Mouse (Mus musculus): ENCODE data around the gene Dennd6b. TPM values are rescaled to one million over a fixed set of nuclear protein-coding genes. Genes with fewer than 3 reads are reported as not detected.
A peak's percentile ranks its signal among the peaks of the same experiment; 100 is the strongest.

Gene Dennd6b
- polyA plus RNA-seq, 1 experiment from 2014 or later: 14.8 TPM

- Histone ChIP-seq H3K4me2 (ENCODE audit: low read length) (no peak overlapping the region), H3K4me1 (ENCODE audit: control insufficient read depth in 2 of 2, insufficient read depth in 2 of 2, low read length in 2 of 2) (peaks cover 14 to 25% of the 10 kb centered on the region in 2 experiments), H3K9ac (ENCODE audit: low read length) (no peak overlapping the region), H3K36me3 (ENCODE audit: control insufficient read depth, insufficient read depth, low read length) (no peaks in the 10 kb centered on the region), H3K9me3 (ENCODE audit: control insufficient read depth, low read length) (no peaks in the 10 kb centered on the region), H3K27me3 (ENCODE audit: control insufficient read depth, insufficient read depth, low read length) (peaks cover 64% of the 10 kb centered on the region), H3K4me3 (ENCODE audit: control insufficient read depth in 1 of 2, insufficient read depth in 1 of 2, low read depth in 1 of 2, low read length in 2 of 2) (no peak overlapping the region), H3K27ac (replicated peaks in 1 of 2; ENCODE audit: control insufficient read depth in 1 of 2, insufficient read depth in 1 of 2, low read depth in 2 of 2, low read length in 2 of 2) (no peak overlapping the region)
- WGBS: 88% methylated on average over 11 of the region's 11 CpGs
- ATAC-seq (ENCODE audit: insufficient number of reproducible peaks, insufficient read depth, low FRiP score, low read depth): no peak
Measured at GRCm38 (mm10) chr15:89144965-89145364, 51.3 kb downstream of the Dennd6b start.

- Histone ChIP-seq H3K27me3 (ENCODE audit: control insufficient read depth, insufficient read depth, low read length) (peaks cover 56% of the 10 kb centered on the region), H3K36me3 (ENCODE audit: control insufficient read depth, insufficient read depth, low read length) (no peaks in the 10 kb centered on the region), H3K27ac (replicated peaks in 1 of 2; ENCODE audit: control insufficient read depth in 1 of 2, insufficient read depth in 1 of 2, low read depth in 2 of 2, low read length in 2 of 2) (no peak overlapping the region), H3K9ac (ENCODE audit: low read length) (no peak overlapping the region), H3K4me3 (ENCODE audit: control insufficient read depth in 1 of 2, insufficient read depth in 1 of 2, low read depth in 1 of 2, low read length in 2 of 2) (no peak overlapping the region), H3K4me2 (ENCODE audit: low read length) (no peak overlapping the region), H3K4me1 (ENCODE audit: control insufficient read depth in 2 of 2, insufficient read depth in 2 of 2, low read length in 2 of 2) (peaks cover 19 to 23% of the 10 kb centered on the region in 2 experiments), H3K9me3 (ENCODE audit: control insufficient read depth, low read length) (no peaks in the 10 kb centered on the region)
- ATAC-seq (ENCODE audit: insufficient number of reproducible peaks, insufficient read depth, low FRiP score, low read depth): no peak
- WGBS: 66% methylated on average over 2 of the region's 2 CpGs
Measured at GRCm38 (mm10) chr15:89143134-89143533, 53.2 kb downstream of the Dennd6b start.

- peaks cover 44% of the 10 kb centered on the region for H3K27me3 ChIP-seq (ENCODE audit: control insufficient read depth, insufficient read depth, low read length)
- H3K9ac ChIP-seq (ENCODE audit: low read length): no peak overlapping the region
- no peaks in the 10 kb centered on the region for H3K36me3 ChIP-seq (ENCODE audit: control insufficient read depth, insufficient read depth, low read length)
- H3K9me3 ChIP-seq (ENCODE audit: control insufficient read depth, low read length): no peaks in the 10 kb centered on the region
- H3K4me2 ChIP-seq (ENCODE audit: low read length): no peak overlapping the region
- ATAC-seq (ENCODE audit: insufficient number of reproducible peaks, insufficient read depth, low FRiP score, low read depth): no peak
- H3K4me1 ChIP-seq (ENCODE audit: control insufficient read depth in 2 of 2, insufficient read depth in 2 of 2, low read length in 2 of 2): peaks cover 26 to 33% of the 10 kb centered on the region in 2 experiments
- no peak overlapping the region for H3K27ac ChIP-seq (replicated peaks in 1 of 2; ENCODE audit: control insufficient read depth in 1 of 2, insufficient read depth in 1 of 2, low read depth in 2 of 2, low read length in 2 of 2)
- 43% methylated on average over 4 of the region's 4 CpGs for WGBS
- H3K4me3 ChIP-seq (ENCODE audit: control insufficient read depth in 1 of 2, insufficient read depth in 1 of 2, low read depth in 1 of 2, low read length in 2 of 2): no peak overlapping the region
Measured at GRCm38 (mm10) chr15:89141905-89142304, 54.4 kb downstream of the Dennd6b start.

- H3K27me3 ChIP-seq (ENCODE audit: control insufficient read depth, insufficient read depth, low read length): peaks cover 39% of the 10 kb centered on the region
- no peaks in the 10 kb centered on the region for H3K36me3 ChIP-seq (ENCODE audit: control insufficient read depth, insufficient read depth, low read length)
- H3K4me2 ChIP-seq (ENCODE audit: low read length): no peak overlapping the region
- H3K4me3 ChIP-seq (ENCODE audit: control insufficient read depth in 1 of 2, insufficient read depth in 1 of 2, low read depth in 1 of 2, low read length in 2 of 2): no peak overlapping the region
- H3K27ac ChIP-seq (replicated peaks in 1 of 2; ENCODE audit: control insufficient read depth in 1 of 2, insufficient read depth in 1 of 2, low read depth in 2 of 2, low read length in 2 of 2): no peak overlapping the region
- H3K9me3 ChIP-seq (ENCODE audit: control insufficient read depth, low read length): no peaks in the 10 kb centered on the region
- no peak for ATAC-seq (ENCODE audit: insufficient number of reproducible peaks, insufficient read depth, low FRiP score, low read depth)
- WGBS: 25% methylated on average over 5 of the region's 5 CpGs
- peaks cover 24 to 28% of the 10 kb centered on the region in 2 experiments for H3K4me1 ChIP-seq (ENCODE audit: control insufficient read depth in 2 of 2, insufficient read depth in 2 of 2, low read length in 2 of 2)
- H3K9ac ChIP-seq (ENCODE audit: low read length): no peak overlapping the region
Measured at GRCm38 (mm10) chr15:89141443-89141842, 54.9 kb downstream of the Dennd6b start.

- peak within 1 kb of the TSS; percentile 63 to 68 for H3K4me3 ChIP-seq (ENCODE audit: control insufficient read depth in 1 of 2, insufficient read depth in 1 of 2, low read depth in 1 of 2, low read length in 2 of 2)
- no peaks in the 10 kb centered on the region for H3K36me3 ChIP-seq (ENCODE audit: control insufficient read depth, insufficient read depth, low read length)
- peaks cover 24 to 25% of the 10 kb centered on the region in 2 experiments for H3K4me1 ChIP-seq (ENCODE audit: control insufficient read depth in 2 of 2, insufficient read depth in 2 of 2, low read length in 2 of 2)
- ATAC-seq (ENCODE audit: insufficient number of reproducible peaks, insufficient read depth, low FRiP score, low read depth): peak; percentile 70
- H3K9me3 ChIP-seq (ENCODE audit: control insufficient read depth, low read length): no peaks in the 10 kb centered on the region
- H3K27me3 ChIP-seq (ENCODE audit: control insufficient read depth, insufficient read depth, low read length): peaks cover 33% of the 10 kb centered on the region
- peak within 1 kb of the TSS; percentile 74 for H3K9ac ChIP-seq (ENCODE audit: low read length)
- no peak within 1 kb of the TSS for H3K27ac ChIP-seq (replicated peaks in 1 of 2; ENCODE audit: control insufficient read depth in 1 of 2, insufficient read depth in 1 of 2, low read depth in 2 of 2, low read length in 2 of 2)
- peak within 1 kb of the TSS; percentile 99 for H3K4me2 ChIP-seq (ENCODE audit: low read length)
- 1% methylated on average over 19 of the region's 21 CpGs for WGBS
Measured at GRCm38 (mm10) chr15:89140659-89141252, 55.5 kb downstream of the Dennd6b start, which contains the start of gene Mapk12. Gene Mapk12 (minus strand): TSS chr15:89140703.

GRCm38 (mm10) chr15:89140048-89140658, 56.1 kb downstream of the Dennd6b start:
- WGBS: under 1% methylated on average over 52 of the region's 53 CpGs
- H3K9ac ChIP-seq (ENCODE audit: low read length): peak overlapping the region; percentile 74
- H3K27ac ChIP-seq (replicated peaks in 1 of 2; ENCODE audit: control insufficient read depth in 1 of 2, insufficient read depth in 1 of 2, low read depth in 2 of 2, low read length in 2 of 2): no peak overlapping the region
- peak; percentile 37 for ATAC-seq (ENCODE audit: insufficient number of reproducible peaks, insufficient read depth, low FRiP score, low read depth)
- peaks cover 27% of the 10 kb centered on the region for H3K27me3 ChIP-seq (ENCODE audit: control insufficient read depth, insufficient read depth, low read length)
- H3K36me3 ChIP-seq (ENCODE audit: control insufficient read depth, insufficient read depth, low read length): no peaks in the 10 kb centered on the region
- H3K9me3 ChIP-seq (ENCODE audit: control insufficient read depth, low read length): no peaks in the 10 kb centered on the region
- H3K4me2 ChIP-seq (ENCODE audit: low read length): peak overlapping the region; percentile 99
- peak overlapping the region; percentile 63 to 68 for H3K4me3 ChIP-seq (ENCODE audit: control insufficient read depth in 1 of 2, insufficient read depth in 1 of 2, low read depth in 1 of 2, low read length in 2 of 2)
- H3K4me1 ChIP-seq (ENCODE audit: control insufficient read depth in 2 of 2, insufficient read depth in 2 of 2, low read length in 2 of 2): peaks cover 24 to 25% of the 10 kb centered on the region in 2 experiments

- no peak overlapping the region for H3K9ac ChIP-seq (ENCODE audit: low read length)
- no peak overlapping the region for H3K4me2 ChIP-seq (ENCODE audit: low read length)
- no peaks in the 10 kb centered on the region for H3K36me3 ChIP-seq (ENCODE audit: control insufficient read depth, insufficient read depth, low read length)
- H3K27ac ChIP-seq (replicated peaks in 1 of 2; ENCODE audit: control insufficient read depth in 1 of 2, insufficient read depth in 1 of 2, low read depth in 2 of 2, low read length in 2 of 2): no peak overlapping the region
- H3K27me3 ChIP-seq (ENCODE audit: control insufficient read depth, insufficient read depth, low read length): peaks cover 24% of the 10 kb centered on the region; the same call in 1 of the 2 replicates
- WGBS: 95% methylated on average over 6 of the region's 6 CpGs
- H3K4me1 ChIP-seq (ENCODE audit: control insufficient read depth in 2 of 2, insufficient read depth in 2 of 2, low read length in 2 of 2): peaks cover 24 to 25% of the 10 kb centered on the region in 2 experiments
- H3K4me3 ChIP-seq (ENCODE audit: control insufficient read depth in 1 of 2, insufficient read depth in 1 of 2, low read depth in 1 of 2, low read length in 2 of 2): no peak overlapping the region
- no peaks in the 10 kb centered on the region for H3K9me3 ChIP-seq (ENCODE audit: control insufficient read depth, low read length)
- no peak for ATAC-seq (ENCODE audit: insufficient number of reproducible peaks, insufficient read depth, low FRiP score, low read depth)
Measured at GRCm38 (mm10) chr15:89138531-89138930, 57.8 kb downstream of the Dennd6b start.
